Comparison of ENCODE assay signal across 7 mouse cellular contexts in the genomic region with DNA sequence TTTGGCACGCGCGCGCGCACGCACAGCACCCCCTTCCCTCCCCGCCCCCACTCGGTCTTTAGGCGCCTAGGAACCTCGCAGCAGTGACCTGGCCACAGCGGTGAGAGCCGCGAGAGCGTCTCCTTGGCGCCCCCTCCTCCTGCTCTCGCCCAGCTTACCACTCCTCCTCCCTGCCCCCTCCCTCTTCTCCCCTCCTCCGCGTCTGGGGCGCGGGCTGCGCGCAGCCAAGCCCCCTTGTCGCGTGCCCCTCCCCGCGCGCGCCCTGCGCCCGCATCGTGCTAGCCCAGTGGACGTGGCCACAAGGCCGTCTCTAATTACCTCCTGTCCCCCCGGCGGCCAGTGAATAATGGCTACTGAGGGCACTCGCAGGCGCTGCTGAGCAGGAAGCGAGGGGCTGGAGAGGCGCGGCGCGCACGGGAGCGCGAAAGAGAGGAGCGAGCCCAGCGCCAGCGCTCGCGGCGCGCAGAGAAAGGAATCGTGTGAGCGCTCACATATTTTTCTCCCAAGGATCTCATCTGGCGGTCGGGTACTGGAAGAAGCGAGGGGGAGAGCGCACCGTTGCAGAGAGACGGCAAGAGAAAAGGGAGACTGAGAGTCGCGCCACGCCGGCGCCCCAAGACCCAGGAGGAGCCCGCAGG. TPM values are rescaled to one million over a fixed set of nuclear protein-coding genes. Genes with fewer than 3 reads are reported as not detected.
A peak's percentile ranks its signal among the peaks of the same experiment; 100 is the strongest.
DNase-seq lines count a peak whose midpoint lies in the region; ATAC-seq lines count a peak whose summit lies in the region.

No protein-coding gene starts in this region.

- peak; percentile 45 to 49 for DNase-seq in adrenal gland, adult 18-20 months (ENCODE audit: low spot score in 2 of 2)
- peak; percentile 69 for DNase-seq in cerebellum, adult 9-11 months
- DNase-seq in frontal cortex, postnatal 14 days (ENCODE audit: low spot score in 2 of 2), result peak; percentile 46 to 56
- DNase-seq in hindlimb bud, embryonic 11.5 days (ENCODE audit: extremely low spot score, low read depth, low spot score), result peak; percentile 54
- DNase-seq in limb, embryonic 11.5 days (ENCODE audit: low spot score), result peak; percentile 92
- DNase-seq in midbrain, embryonic 11.5 days (ENCODE audit: low spot score, missing footprints), result peak; percentile 99
- peak; percentile 73 for DNase-seq in right cerebral cortex, postnatal 4 days

- H3K27me3 ChIP-seq in limb, embryonic 11.5 days (ENCODE audit: control insufficient read depth, insufficient read depth, low read length), result no peaks in the 10 kb centered on the region
- H3K27me3 ChIP-seq in midbrain, embryonic 11.5 days (ENCODE audit: control insufficient read depth, insufficient read depth, low read length), result no peaks in the 10 kb centered on the region

- WGBS in limb, embryonic 11.5 days, result 1% methylated on average over 65 of the region's 66 CpGs
- under 1% methylated on average over 66 of the region's 66 CpGs for WGBS in midbrain, embryonic 11.5 days

- H3K36me3 ChIP-seq in limb, embryonic 11.5 days (ENCODE audit: control insufficient read depth, insufficient read depth, low read length), result no peaks in the 10 kb centered on the region; the same call in 1 of the 2 replicates
- H3K36me3 ChIP-seq in midbrain, embryonic 11.5 days (ENCODE audit: control insufficient read depth, insufficient read depth, low read length), result no peaks in the 10 kb centered on the region; the same call in 1 of the 2 replicates

- no peaks in the 10 kb centered on the region for H3K9me3 ChIP-seq in limb, embryonic 11.5 days (ENCODE audit: control insufficient read depth, low read length)
- H3K9me3 ChIP-seq in midbrain, embryonic 11.5 days (ENCODE audit: control insufficient read depth, low read length), result no peaks in the 10 kb centered on the region

- peak overlapping the region; percentile 88 for H3K27ac ChIP-seq in limb, embryonic 11.5 days (replicated peaks; ENCODE audit: low read depth, low read length)
- peak overlapping the region; percentile 66 for H3K27ac ChIP-seq in midbrain, embryonic 11.5 days (ENCODE audit: low read depth, low read length)

- peaks cover 23% of the 10 kb centered on the region for H3K4me1 ChIP-seq in limb, embryonic 11.5 days (ENCODE audit: control insufficient read depth, insufficient read depth, low read length)
- H3K4me1 ChIP-seq in midbrain, embryonic 11.5 days (ENCODE audit: control insufficient read depth, insufficient read depth, low read length), result peaks cover 25% of the 10 kb centered on the region

- ATAC-seq in limb, embryonic 11.5 days (ENCODE audit: insufficient number of reproducible peaks, low FRiP score, low TSS enrichment, low read depth), result peak; percentile 77
- ATAC-seq in midbrain, embryonic 11.5 days (ENCODE audit: low FRiP score), result peak; percentile 89

- H3K4me3 ChIP-seq in limb, embryonic 11.5 days (ENCODE audit: low read depth, low read length), result peak overlapping the region; percentile 58
- H3K4me3 ChIP-seq in midbrain, embryonic 11.5 days (ENCODE audit: low read depth, low read length), result peak overlapping the region; percentile 69

- H3K9ac ChIP-seq in limb, embryonic 11.5 days (ENCODE audit: low read length), result peak overlapping the region; percentile 81
- H3K9ac ChIP-seq in midbrain, embryonic 11.5 days (ENCODE audit: low read length), result peak overlapping the region; percentile 93

- peak overlapping the region; percentile 87 for H3K4me2 ChIP-seq in limb, embryonic 11.5 days (ENCODE audit: low read depth, severe bottlenecking)
- peak overlapping the region; percentile 67 for H3K4me2 ChIP-seq in midbrain, embryonic 11.5 days

RNA-seq across cellular contexts. Expression of gene Rai1, which starts 35.0 kb away (rescaled TPM):
- 10 to 100 TPM; 35.2 to 42.3 TPM for total RNA-seq in adrenal gland, adult 18-20 months (2021)
- 35.5 and 36.0 TPM in 2 replicates for polyA plus RNA-seq in limb, embryonic 11.5 days (2014; fragmentation: Nextera tagmentation; extraction: Ambion mirVana)
- polyA plus RNA-seq in midbrain, embryonic 11.5 days (2014; fragmentation: Nextera tagmentation; extraction: Ambion mirVana), result 19.0 and 23.9 TPM in 2 replicates

Comparison
In these comparisons a context has a peak if more than half of its experiments do, and no peak if none do; other contexts are left out.
1. Peak in every context shown above with its lines: DNase-seq, ATAC-seq, H3K4me3 ChIP-seq and H3K27ac ChIP-seq.
2. DNase-seq: peak in every context shown above with its lines; median percentile 99 in midbrain, embryonic 11.5 days; 92 in limb, embryonic 11.5 days; 73 in right cerebral cortex, postnatal 4 days; 69 in cerebellum, adult 9-11 months; 54 in hindlimb bud, embryonic 11.5 days; 51 in frontal cortex, postnatal 14 days; 47 in adrenal gland, adult 18-20 months.